Mouse (Mus musculus) ovary, adult 10 weeks (tissue): Measurements from ENCODE around the gene Trmt61a. TPM values are rescaled to one million over a fixed set of nuclear protein-coding genes. Genes with fewer than 3 reads are reported as not detected.

Experiments used
- polyA plus RNA-seq: library from polyadenylated mRNA; stranded (reverse); fragments of 350-450 nt; fragmentation: Illumina TruSeq; extraction: RNeasy Lipid Tissue Mini Kit (QIAGEN cat#74804); gene quantifications from one replicate; pipeline ENCODE4 v1.2.3, GENCODE M21; 2014

Trmt61a gene
- not detected for polyA plus RNA-seq

GRCm38 (mm10) chr12:111677882-111678669 lies at the start of gene Trmt61a:
Gene Trmt61a, plus strand, starts transcription at chr12:111678105.

GRCm38 (mm10) chr12:111672176-111672575 lies 5.7 kb upstream of the Trmt61a start, which contains the start of gene Ckb:
Gene Ckb, minus strand, starts transcription at chr12:111672338.

GRCm38 (mm10) chr12:111713004-111713651 lies 35.2 kb downstream of the Trmt61a start, which contains the start of the genes Bag5 and Apopt1:
Gene Bag5, minus strand, starts transcription at chr12:111713257.
Gene Apopt1, plus strand, starts transcription at chr12:111713261.

Other genes with a start within 250 kb of the Trmt61a start
- gene Tnfaip2, start 235.6 kb upstream of the Trmt61a start, polyA plus RNA-seq, result 1.5 TPM
- gene Gm266, start 192.3 kb upstream of the Trmt61a start, polyA plus RNA-seq, result 4.5 TPM
- 762 TPM for gene Eif5, start 140.1 kb upstream of the Trmt61a start, polyA plus RNA-seq
- 248 TPM for gene Mark3, start 103.6 kb upstream of the Trmt61a start, polyA plus RNA-seq
- 1.7 TPM for gene Ckb, start 5.8 kb upstream of the Trmt61a start, polyA plus RNA-seq
- gene Bag5, start 35.2 kb downstream of the Trmt61a start, polyA plus RNA-seq, result 32.5 TPM
- 31.3 TPM for gene Apopt1, start 35.2 kb downstream of the Trmt61a start, polyA plus RNA-seq
- gene Klc1, start 80.7 kb downstream of the Trmt61a start, polyA plus RNA-seq, result 2.7 TPM
- gene Xrcc3, start 135.8 kb downstream of the Trmt61a start, polyA plus RNA-seq, result 0.26 TPM
- gene Zfyve21, start 136.1 kb downstream of the Trmt61a start, polyA plus RNA-seq, result 15.9 TPM
- gene Ppp1r13b, start 230.0 kb downstream of the Trmt61a start, polyA plus RNA-seq, result 6.9 TPM